Mouse (Mus musculus): Measurements from ENCODE around the gene Gm2696. TPM values are rescaled to one million over a fixed set of nuclear protein-coding genes. Genes with fewer than 3 reads are reported as not detected.
A peak's percentile ranks its signal among the peaks of the same experiment; 100 is the strongest.

Gm2696 gene
- total RNA-seq, 2 experiments from 2014 or later = not detected

DNA sequence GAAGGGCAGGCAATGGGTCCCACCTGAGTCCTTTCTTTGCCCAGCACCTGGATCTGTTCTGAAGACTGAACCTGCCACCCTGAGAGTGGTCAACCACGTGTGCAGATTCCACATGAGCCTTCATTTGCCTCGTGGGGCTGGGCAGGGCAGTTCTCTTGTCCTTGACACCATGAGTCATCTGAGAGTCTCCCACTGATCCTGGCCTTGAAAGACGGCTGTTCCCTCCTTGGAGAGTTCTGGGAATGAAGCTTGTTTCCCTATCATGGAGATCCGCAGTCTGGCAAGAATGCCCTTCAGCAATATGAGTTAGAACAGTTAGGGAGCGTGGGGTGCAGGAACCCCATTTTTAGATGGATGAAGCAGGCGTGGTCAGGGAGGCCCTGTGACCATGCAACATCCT, 24.5 kb downstream of the Gm2696 start:
- DNase-seq (ENCODE audit: low spot score in 2 of 2) = no peak
- intact Hi-C loops (cut with DNase I) = no loop called here

DNA sequence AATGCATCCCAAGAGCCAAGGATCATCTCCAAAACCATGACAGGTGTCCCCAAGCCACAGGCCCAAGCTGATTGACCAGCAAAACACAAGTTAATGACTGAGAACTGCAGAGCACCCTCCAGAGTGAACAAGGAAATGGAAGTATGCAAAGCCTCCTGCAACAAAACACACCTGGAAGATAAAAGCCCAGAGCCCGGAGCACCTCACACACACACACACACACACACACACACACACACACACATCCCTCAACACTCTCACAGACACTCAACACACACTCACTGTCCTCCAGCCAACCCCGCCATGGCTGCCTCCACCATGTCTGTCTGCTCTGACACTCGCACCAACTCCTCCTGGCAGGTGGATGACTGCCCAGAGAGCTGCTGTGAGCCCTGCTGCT, 32.0 kb downstream of the Gm2696 start, which contains the start of gene Gm36176:
Gene Gm36176, plus strand, starts transcription at position 301 of the 400 bp plus-strand sequence.
- no peak for DNase-seq (ENCODE audit: low spot score in 2 of 2)
- intact Hi-C loops (cut with DNase I) = no loop called here

DNA sequence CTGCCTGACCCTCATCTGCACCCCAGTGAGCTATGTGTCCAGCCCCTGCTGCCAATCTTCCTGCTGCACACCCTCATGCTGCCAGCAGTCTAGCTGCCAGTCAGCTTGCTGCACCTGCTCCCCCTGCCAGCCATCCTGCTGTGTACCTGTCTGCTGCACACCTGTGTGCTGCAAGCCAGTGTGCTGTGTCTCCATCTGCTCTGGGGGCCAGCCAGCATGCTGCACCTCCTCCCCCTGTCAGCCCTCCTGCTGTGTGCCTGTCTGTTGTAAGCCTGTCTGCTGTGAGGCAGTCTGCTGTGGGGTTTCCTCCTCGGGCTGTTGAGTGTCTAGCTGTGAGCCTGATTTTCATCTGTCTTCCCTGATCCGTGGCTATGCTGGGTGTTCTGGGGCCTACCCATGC, 32.5 kb downstream of the Gm2696 start:
- no peak for DNase-seq (ENCODE audit: low spot score in 2 of 2)
- intact Hi-C loops (cut with DNase I) = no loop called here

DNA sequence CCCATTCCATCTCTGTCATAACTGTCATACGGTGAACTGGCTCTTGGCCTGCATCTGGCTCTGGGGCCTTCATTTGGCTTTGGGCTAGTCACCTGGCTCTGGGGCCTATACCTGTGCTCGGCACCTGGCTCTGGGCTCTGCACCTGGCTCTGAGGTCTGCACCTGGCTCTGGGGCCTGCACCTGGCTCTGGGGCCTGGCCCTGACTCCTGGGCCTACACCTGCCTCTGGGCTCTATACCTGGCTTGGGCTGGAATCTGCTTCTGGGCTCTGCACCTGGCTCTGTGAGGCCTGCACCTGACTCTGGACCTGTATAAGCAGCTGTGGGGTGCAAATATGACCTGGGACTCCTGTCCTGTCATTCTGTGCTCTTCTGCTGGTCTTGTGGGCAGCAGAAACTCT, 33.1 kb downstream of the Gm2696 start:
- no peak for DNase-seq (ENCODE audit: low spot score in 2 of 2)
- intact Hi-C loops (cut with DNase I) = no loop called here

- intact Hi-C loops (cut with DNase I) = no loop called here
- DNase-seq (ENCODE audit: low spot score in 2 of 2) = no peak
These were observed 38.1 kb downstream of the Gm2696 start, which contains the start of gene Gm10318 for GRCm38 (mm10) chr10:77852559-77852958. TSS of gene Gm10318 (plus strand) at chr10:77852859.

DNA sequence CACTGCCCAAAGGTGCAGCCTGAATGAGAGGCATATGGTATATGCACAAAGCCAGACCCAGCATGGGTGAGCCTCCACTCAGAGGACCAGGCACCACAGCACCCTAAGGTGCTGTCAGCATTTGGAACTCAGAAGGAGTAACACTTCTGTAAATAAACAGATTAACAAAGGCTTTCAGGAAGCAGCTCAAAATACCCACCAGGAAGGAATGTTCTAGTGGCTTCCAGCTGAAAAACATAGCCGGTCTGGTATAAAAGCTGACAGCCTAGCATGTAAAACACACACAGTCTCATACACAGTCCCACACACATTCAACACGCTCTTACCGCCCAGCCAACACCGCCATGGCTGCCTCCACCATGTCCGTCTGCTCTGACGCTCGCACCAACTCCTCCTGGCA, 47.2 kb downstream of the Gm2696 start, which contains the start of gene Gm3285:
Gene Gm3285, plus strand, starts transcription at position 301 of the 400 bp plus-strand sequence.
- intact Hi-C loops (cut with DNase I) = no loop called here

GRCm38 (mm10) chr10:77864067-77864761, 49.7 kb downstream of the Gm2696 start:
- intact Hi-C loops (cut with DNase I) = no loop called here
- DNase-seq (ENCODE audit: low spot score in 2 of 2) = no peak

More for the DNA sequence above, 47.2 kb downstream of the Gm2696 start, which contains the start of gene Gm3285:
- no peak for DNase-seq (ENCODE audit: low spot score in 2 of 2)

DNA sequence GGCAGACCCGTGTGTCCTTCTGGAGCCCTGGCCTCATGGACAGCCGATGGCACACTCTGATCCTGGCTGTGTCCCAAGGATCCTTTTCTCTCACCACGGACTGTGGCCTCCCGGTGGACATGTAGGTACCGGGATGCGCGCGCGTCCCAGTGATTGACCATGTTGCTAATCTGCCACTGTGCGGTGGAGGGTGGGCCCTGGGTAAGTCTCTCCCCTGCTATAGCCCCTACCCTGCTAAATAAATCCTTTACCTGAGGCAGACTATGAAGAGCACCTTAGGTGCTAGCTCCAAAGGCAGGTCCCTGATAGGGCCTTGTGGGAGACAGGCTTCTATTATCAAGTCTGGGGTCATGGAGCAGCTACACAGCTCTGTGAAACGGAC, 50.3 kb downstream of the Gm2696 start:
- intact Hi-C loops (cut with DNase I) = no loop called here
- DNase-seq (ENCODE audit: low spot score in 2 of 2) = no peak

GRCm38 (mm10) chr10:77867546-77867945, 53.1 kb downstream of the Gm2696 start:
- no peak for DNase-seq (ENCODE audit: low spot score in 2 of 2)
- intact Hi-C loops (cut with DNase I) = no loop called here

DNA sequence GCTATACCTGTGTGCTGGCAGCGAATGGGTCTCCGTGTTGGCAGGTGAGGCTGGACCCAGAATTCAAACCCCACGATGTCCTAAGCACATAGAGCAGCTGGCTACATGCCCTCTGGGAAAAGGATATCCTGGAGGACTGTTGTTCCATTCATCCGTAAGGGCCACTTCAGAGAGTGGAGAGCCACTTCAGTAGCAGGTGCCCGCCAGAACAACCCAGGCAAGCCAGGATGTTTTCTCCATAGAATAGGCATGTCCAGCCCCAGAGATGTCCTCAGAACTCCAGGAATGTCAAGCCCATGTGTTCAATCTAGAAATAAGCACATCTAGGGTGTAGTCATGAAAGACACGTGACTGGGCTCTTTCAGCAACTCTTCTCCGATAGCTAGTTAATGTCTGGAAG, 55.2 kb downstream of the Gm2696 start:
- intact Hi-C loops (cut with DNase I) = no loop called here
- DNase-seq (ENCODE audit: low spot score in 2 of 2) = no peak

DNA sequence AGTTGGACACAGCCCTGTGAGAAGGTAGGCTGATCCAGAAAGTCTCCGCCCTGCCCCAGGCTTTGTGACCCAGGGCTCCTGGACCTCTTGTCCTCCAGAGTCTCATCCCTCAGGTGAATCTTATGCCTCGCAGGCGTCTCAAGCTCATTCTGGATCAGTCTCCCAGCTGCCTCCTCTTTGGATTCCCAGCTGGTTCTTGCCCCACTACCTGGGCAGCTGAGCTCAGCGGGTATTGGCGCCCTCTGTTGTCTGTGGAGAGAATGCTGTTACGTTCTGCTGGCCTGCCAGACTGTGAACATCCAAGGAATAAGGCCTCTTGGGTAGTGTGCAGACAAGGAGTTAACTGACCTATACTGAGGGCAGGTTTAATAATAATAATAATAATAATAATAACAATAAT, 64.5 kb downstream of the Gm2696 start:
- intact Hi-C loops (cut with DNase I) = loop anchor here (2.0 kb wide), 1 partner anchor 250 kb away; no protein-coding TSS in a partner anchor
- peak; percentile 47 to 52 for DNase-seq (ENCODE audit: low spot score in 2 of 2)

DNA sequence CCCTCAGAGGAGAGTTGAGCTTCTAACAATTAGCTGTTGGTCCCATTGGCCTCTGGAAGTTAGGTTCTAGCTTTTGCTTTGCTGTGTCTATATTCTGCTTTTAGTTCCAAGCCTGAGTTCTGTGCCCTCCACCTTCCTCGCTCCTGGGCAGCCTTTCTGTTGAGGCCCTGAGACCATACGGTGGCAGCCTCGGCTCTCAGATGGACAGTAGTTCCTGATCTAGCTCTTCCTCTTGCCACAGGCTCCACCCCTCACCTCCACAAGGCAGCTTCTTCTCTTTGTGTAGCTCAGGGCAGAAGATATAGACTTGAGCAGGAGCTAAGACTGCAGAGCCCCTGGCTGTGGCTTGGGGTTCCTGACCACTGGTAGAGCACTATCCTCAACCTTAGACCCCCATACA, 65.8 kb downstream of the Gm2696 start:
- DNase-seq (ENCODE audit: low spot score in 2 of 2) = no peak
- intact Hi-C loops (cut with DNase I) = no loop called here

- intact Hi-C loops (cut with DNase I) = no loop called here
- no peak for DNase-seq (ENCODE audit: low spot score in 2 of 2)
These were observed 68.1 kb downstream of the Gm2696 start for GRCm38 (mm10) chr10:77882553-77882952.

Other genes starting within 250 kb of the Gm2696 start
- 10 to 100 TPM; 71.2 to 88.3 TPM for gene Pttg1ip, start 233.0 kb upstream of the Gm2696 start, total RNA-seq (2021)
- 100 to 1,000 TPM; 140 to 168 TPM for gene Sumo3, start 208.6 kb upstream of the Gm2696 start, total RNA-seq (2021)
- gene Gm49325, start 208.5 kb upstream of the Gm2696 start, total RNA-seq (2021) = 10 to 100 TPM in 1 of 2 experiments, 1 to 10 TPM in 1; 9.8 to 18.2 TPM
- 10 to 100 TPM; 46.2 to 46.4 TPM for gene Ube2g2, start 192.4 kb upstream of the Gm2696 start, total RNA-seq (2021)
- under 1 TPM in 1 of 2 experiments, not detected in 1; 0.25 TPM for gene Tspear, start 128.1 kb upstream of the Gm2696 start, total RNA-seq (2021)
- not detected for gene Gm19402, start 123.9 kb upstream of the Gm2696 start, total RNA-seq (2021)
- gene Gm9508, start 117.4 kb upstream of the Gm2696 start, total RNA-seq (2021) = not detected
- not detected for gene Gm10272, start 108.1 kb upstream of the Gm2696 start, total RNA-seq (2021)
- gene Gm10024, start 103.2 kb upstream of the Gm2696 start, total RNA-seq (2021) = not detected
- not detected for gene Gm10142, start 98.9 kb upstream of the Gm2696 start, total RNA-seq (2021)
- not detected for gene Krtap12-1, start 94.1 kb upstream of the Gm2696 start, total RNA-seq (2021)
- gene Gm10100, start 88.2 kb upstream of the Gm2696 start, total RNA-seq (2021) = not detected
- not detected for gene Gm18596, start 72.0 kb upstream of the Gm2696 start, total RNA-seq (2021)
- not detected for gene Gm9736, start 63.3 kb upstream of the Gm2696 start, total RNA-seq (2021)
- gene Gm3233, start 55.0 kb upstream of the Gm2696 start, total RNA-seq (2021) = not detected
- gene Gm3238, start 43.4 kb upstream of the Gm2696 start, total RNA-seq (2021) = not detected
- not detected for gene Gm7138, start 37.7 kb upstream of the Gm2696 start, total RNA-seq (2021)
- not detected for gene Gm3250, start 32.1 kb upstream of the Gm2696 start, total RNA-seq (2021)
- gene Gm7137, start 26.5 kb upstream of the Gm2696 start, total RNA-seq (2021) = not detected
- not detected for gene Gm9639, start 19.6 kb upstream of the Gm2696 start, total RNA-seq (2021)
- gene Gm19668, start 15.5 kb upstream of the Gm2696 start, total RNA-seq (2021) = not detected
- gene Gm9507, start 2.8 kb upstream of the Gm2696 start, total RNA-seq (2021) = not detected
- not detected for gene Krtap10-4, start 12.4 kb downstream of the Gm2696 start, total RNA-seq (2021)
- not detected for gene Krtap10-10, start 21.3 kb downstream of the Gm2696 start, total RNA-seq (2021)
- gene Gm36176, start 32.1 kb downstream of the Gm2696 start, total RNA-seq (2021) = not detected
- not detected for gene Gm10318, start 38.2 kb downstream of the Gm2696 start, total RNA-seq (2021)
- not detected for gene Gm3285, start 47.3 kb downstream of the Gm2696 start, total RNA-seq (2021)
- gene Lrrc3, start 87.9 kb downstream of the Gm2696 start, total RNA-seq (2021) = 10 to 100 TPM; 11.7 to 12.6 TPM
- 10 to 100 TPM; 40.4 to 44.2 TPM for gene Trpm2, start 155.9 kb downstream of the Gm2696 start, total RNA-seq (2021)
- gene 1810043G02Rik, start 163.8 kb downstream of the Gm2696 start, total RNA-seq (2021) = 10 to 100 TPM; 32.7 to 38.1 TPM
- gene Pfkl, start 195.4 kb downstream of the Gm2696 start, total RNA-seq (2021) = 100 to 1,000 TPM; 149 to 153 TPM
- not detected for gene Dnmt3l, start 227.3 kb downstream of the Gm2696 start, total RNA-seq (2021)
- gene Aire, start 228.9 kb downstream of the Gm2696 start, total RNA-seq (2021) = under 1 TPM in 1 of 2 experiments, not detected in 1; 0.25 TPM